Mouse (Mus musculus): ENCODE measurements around the gene Epha4. TPM values are rescaled to one million over a fixed set of nuclear protein-coding genes. Genes with fewer than 3 reads are reported as not detected.

Epha4 gene
- total RNA-seq, 2 experiments from 2014 or later: 0.09 to 0.77 TPM

DNA sequence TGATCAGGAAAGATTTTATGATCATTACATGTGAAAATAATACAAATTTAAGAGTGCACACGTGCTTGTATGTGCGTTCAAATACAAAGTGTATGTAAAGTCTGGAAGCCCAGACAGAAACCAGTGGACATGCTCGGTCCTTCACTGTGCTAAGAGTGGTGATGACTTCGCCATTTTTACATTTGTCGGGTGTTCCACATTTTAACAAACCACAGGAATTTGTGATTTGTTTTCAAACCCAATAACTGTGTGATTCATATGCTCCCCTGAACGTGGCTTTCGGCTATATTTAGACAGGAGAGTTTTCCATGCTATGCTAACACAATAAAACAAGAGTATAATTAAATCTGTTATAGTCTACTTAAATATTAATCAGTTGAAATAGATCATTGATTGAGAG, 25.5 kb downstream of the Epha4 start:
- ATAC-seq (replicated peaks; ENCODE audit: low FRiP score, poor library complexity, severe bottlenecking): no peak

DNA sequence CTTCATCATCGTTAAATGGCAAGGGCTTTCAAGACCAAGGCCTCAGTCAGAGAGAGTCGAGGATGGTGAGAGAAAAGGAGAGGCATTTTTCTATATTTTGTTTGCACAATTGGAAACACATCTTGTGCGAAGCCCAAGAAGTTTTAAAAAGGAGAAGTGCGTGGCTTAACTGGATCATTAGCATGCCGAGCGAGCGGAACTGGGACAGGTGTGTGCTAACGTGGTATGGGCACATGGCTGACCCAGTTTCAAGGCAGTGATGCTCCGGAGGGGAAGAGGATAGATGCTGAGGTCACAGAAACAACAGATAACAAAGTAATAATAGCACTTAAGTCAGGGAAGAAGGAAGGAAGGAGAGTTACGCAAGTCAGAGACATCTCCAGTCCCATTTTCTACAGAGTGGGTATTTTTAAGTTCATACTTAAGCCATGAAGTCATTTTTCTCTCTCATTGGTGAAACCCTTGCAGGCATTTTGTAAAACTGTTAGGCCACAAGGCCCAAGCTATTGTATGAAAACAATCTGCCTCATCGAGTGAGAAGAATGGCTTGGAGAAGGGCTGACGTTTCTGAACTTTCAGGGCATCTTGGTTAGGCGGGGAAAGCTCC, 26.9 kb downstream of the Epha4 start:
- ATAC-seq (replicated peaks; ENCODE audit: low FRiP score, poor library complexity, severe bottlenecking): no peak

DNA sequence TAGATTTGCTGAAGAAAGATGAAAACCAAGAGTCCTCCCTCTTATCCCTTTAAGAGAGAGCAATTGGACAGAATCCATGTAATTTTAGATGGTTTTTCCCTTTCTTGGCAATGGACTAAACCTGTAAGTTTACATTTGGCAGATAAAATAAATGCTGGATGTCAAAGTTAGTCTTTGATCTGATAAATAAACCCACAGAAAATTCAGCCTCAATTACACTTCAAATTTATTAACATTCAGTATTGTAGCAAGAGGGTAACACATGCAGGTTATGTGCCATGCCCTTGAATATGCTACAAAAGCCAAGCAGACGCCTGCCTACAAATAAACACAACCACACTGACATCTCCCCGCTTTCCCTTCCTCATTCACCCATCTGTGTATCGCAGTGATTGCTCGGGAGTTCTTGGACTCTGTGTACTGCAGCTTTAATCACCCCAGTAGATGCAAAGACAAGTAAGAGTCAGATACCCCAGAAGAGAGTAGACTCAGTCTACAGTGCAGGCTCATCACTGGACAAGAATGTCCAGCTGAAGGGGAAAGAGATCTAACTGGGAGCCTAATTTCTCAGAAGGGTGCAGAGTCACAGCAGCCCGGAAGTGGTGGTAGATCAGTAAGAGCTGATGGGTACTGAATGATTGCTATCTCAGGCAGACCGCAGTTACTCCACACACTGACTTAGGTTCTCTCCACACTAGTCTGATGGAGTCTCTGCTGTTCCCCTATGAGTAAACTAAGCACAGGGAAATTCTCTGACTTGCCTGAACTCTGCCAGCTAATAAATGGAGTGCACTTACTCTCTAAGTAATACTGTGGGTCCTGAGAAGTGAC, 29.9 kb downstream of the Epha4 start:
- ATAC-seq (replicated peaks; ENCODE audit: low FRiP score, poor library complexity, severe bottlenecking): no peak

DNA sequence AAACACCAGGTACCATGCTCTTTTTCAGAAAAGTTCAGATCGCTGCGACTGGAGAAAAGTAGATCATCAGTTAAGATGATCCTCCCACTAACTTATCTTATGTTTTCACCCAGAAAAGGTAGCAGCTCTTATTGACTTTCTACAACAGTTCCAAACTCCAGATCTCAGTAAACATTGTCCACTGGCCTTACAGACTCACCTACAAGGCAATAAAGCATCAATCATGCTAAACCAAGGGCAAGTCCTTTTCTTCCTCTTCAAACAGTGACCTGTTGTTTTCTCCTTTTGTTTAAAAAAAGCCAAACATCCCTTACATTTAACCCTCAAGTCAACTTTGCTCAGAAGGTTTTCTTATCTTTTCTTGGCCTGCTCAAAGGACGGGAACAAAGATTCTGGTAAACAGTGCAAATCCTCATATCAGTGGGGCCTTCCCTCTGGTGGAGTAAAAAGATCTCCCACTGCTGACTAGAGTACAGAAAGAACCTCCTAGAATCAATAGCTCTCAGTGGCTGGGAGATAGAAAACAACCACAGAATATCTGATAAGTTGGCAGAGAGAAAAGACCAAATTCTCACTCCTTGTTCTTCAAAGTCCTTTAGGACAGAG, 39.0 kb downstream of the Epha4 start:
- no peak for ATAC-seq (replicated peaks; ENCODE audit: low FRiP score, poor library complexity, severe bottlenecking)

DNA sequence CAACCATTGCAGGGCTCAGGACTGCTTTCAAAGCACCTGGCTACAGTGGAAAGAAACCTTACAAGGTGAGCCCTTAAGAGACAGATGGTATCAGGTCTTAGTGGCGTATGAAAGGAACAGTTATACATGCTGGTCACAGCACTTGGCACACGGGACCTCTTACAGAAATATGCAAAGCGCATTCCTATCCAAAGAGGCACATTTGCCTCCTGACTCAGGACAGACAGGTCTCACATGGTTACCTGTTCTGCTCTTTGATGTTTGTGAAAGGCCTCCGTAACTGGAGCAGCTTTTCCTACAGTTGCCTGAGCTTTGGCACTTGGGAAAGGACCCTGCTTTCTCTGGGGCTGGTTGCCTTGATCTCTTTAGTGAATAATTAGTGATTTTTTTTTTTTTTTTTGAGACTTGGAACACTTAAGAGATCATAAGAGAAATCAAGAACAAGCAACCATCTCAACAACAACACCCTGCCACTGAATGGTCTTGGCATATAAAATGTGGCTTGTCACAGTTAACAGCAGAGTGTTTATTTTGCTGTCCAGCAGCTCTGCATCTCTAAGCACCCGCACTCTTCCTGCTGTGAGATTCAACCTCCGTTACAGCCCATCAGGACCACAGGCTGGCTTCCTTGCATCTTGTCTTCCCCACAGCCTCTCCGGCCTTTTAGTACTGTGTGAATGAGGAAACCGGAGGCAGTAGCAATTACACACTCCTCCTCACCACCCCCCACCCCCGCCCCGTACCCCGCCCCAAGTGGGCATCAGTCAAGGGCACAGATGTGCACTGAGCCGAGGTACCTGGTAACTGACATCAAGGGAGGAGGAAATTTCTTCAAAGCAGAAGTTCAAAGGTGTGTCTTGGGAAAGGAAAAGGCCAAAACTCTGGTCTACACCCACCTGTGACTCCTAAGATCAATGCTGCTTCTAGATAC, 41.2 kb downstream of the Epha4 start:
- no peak for ATAC-seq (replicated peaks; ENCODE audit: low FRiP score, poor library complexity, severe bottlenecking)

DNA sequence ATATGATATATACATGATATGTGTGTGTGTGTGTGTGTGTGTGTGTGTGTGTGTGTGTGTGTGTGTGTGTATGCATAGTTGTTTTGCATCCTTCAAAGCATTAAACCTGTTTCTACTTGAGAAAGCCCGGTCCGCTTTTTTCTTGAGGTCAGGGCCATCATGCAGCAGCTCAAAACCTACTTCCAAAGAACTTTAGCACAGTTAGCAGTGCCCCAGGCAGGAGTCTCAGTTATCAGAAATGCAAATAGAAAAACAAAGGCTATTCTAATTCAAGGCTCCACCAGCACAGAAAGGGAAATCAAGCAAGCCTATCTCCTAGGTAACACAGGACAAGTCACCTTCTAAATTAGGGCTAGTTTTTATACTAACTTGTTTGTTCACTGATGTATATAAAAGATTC, 42.3 kb downstream of the Epha4 start:
- ATAC-seq (replicated peaks; ENCODE audit: low FRiP score, poor library complexity, severe bottlenecking): no peak

DNA sequence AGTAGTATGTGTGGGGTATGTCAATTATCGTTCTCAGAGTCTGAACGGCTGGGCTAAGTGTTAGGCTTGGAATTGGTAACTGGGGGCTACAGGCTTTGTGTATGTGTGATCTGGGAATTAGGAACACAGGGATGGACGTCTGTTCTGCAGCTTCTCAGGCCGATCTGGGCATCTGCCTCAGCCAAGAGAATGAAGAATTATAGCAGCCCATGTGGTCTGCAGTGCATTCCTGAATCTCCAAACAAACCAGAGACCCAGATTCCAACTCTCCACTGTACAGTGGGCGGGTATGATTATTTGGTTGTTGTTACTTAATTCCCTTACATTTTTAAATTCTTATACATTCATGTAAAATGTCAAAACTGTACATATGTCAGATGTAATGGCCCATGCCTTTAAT, 43.4 kb downstream of the Epha4 start:
- ATAC-seq (replicated peaks; ENCODE audit: low FRiP score, poor library complexity, severe bottlenecking): no peak

DNA sequence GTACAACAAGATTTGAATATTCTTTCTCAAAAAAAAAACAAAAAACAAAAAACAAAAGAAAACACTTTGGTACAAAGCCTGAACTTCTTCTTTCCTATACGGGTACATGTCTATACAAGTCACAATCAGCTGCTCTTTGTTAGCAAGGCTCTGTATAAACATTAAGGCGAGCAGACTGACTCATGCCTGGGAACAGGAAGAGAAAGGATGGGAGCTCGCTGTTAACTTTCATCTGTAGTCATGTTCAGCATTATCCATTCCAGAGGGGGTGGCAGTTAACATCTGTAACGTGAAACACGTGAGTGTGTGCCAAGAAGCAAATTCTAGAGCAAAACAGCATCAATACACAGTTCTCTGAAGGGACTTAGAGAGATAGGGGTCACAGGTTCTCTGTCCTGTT, 43.9 kb downstream of the Epha4 start:
- ATAC-seq (replicated peaks; ENCODE audit: low FRiP score, poor library complexity, severe bottlenecking): no peak

DNA sequence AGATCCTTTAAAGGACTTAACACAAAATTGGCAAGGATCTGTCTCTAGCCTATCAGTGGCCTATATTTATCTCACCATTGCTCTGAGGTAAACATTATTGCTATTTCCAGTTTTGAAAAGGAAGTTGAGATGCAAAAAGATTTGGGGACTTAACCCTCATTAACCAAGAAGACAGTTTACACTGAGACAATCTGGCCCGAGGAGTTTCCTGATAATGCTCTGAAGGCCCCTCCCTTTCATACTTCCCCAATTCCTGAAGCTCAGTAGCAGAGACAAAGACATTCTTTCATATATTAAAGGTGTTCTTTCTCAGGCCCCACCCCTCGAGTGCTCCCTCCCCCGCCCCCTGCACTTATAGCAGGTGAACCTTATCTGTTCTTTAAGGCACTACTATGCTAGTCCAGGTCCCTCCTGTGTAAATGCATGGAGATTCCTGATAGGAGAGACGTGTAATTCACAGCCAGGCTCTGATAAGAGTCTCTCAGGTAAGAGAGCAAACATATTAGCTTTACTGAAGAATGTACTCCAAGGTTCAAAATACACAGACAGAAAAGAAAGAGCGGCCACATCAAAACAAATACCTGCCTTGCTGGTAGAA, 46.1 kb downstream of the Epha4 start:
- no peak for ATAC-seq (replicated peaks; ENCODE audit: low FRiP score, poor library complexity, severe bottlenecking)

DNA sequence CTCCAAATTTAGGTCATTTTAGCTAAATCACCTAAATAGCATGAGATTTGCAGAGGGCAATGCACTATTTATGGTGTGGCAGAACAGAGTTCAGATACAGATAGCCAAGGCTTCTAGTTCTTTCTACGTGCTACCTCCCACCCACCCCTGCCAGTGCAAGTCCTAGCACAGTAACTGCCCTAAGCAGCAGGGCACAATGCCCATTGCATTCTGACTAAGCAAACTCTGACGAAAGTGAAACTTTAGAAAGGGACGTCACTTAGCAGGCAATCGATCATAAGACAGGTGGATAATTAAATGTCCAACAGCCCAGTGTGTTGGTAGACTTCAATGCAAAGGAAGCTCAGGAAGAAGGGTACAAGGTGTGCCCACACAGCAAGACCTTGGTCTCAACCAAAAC, 49.4 kb downstream of the Epha4 start:
- no peak for ATAC-seq (replicated peaks; ENCODE audit: low FRiP score, poor library complexity, severe bottlenecking)

DNA sequence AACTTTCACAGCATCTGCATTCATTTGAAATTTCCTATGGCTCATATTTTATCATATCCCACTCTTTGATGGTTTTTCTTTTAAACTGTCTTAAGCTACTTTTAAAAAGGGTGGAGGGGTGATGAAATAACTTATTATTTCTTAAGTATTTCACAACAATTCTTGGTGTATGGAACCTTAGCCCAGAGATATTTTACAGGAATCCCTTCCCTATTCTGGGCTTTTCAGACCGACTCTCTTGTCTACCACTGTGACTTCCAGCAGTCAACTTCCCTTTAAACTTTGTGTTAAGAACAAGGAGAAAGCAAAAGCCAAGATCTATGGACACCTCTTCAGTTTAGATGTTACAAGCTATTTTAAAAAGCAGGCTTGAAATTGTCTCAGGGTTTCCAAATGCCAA, 50.8 kb downstream of the Epha4 start:
- ATAC-seq (replicated peaks; ENCODE audit: low FRiP score, poor library complexity, severe bottlenecking): no peak

DNA sequence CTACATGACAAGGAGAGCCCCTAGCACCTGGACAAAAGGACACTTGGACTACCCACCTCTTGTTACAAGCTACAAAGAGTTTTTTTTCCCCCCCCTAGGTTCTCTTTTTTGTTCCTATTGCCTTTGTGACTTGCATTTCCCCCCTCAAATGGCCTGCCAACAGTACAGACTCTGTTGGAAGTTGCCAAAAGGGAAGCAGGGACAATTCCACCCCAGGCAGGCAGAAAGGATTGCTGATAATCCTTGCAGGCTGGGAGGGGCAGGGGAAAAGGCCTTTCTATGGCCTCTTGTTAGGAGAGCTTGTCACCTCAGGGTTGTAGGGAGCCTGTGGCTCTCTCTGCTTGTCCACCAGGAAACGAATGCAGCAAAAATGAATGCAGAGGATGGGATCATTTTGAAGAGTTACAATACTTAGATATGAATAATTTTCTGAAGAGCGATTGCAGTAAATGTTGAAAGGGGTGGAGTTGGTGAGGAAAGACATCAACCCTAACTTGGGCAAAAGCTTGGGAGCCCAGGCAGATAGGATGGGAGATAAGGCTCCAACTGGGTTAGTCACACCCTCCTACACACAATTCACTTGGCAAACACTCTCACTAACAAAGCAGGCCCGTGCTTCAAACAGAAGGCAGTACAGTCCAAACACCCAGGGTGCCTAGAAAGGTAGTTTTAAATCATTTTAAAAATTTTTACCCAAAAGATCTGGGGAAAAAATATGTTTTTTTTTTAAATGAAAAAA, 52.8 kb downstream of the Epha4 start:
- ATAC-seq (replicated peaks; ENCODE audit: low FRiP score, poor library complexity, severe bottlenecking): no peak

DNA sequence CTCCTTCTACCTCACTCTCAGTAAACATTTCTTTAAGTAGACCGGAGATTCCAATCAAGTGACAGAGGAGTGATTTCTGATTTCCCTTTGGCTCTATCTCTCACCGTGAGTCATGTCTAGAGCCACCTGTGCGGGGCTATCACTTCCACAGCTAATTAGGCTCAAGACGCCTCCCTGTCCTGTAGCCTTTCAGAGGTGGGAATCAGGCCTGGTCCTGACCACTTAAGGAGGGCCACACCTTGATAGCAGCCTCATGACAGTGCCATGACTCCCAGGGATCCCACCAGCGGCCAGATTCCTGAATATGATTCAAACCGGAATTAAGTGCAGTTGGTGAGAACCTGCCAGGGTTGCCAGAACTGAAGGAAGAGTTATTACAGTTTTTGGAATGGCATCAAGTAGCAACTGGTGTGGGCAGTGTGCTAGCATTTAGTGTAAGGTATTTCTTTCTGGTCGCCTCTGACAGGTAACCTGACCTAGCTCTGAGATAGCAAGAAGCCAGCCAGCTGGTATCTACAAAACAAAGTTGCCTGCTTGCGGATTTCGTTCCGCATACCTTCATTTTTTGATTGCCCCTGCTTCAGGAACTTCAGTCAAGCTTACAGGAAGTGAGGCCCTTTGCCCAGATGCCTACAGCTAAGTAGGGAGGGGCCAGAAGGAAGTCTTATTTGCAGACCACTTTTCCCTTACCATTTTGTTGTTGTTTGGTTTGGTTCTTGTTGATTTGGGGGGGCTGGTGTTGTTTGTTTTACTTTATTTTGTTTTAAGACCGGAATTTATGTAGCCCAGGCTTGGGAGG, 53.9 kb downstream of the Epha4 start:
- ATAC-seq (replicated peaks; ENCODE audit: low FRiP score, poor library complexity, severe bottlenecking): no peak

DNA sequence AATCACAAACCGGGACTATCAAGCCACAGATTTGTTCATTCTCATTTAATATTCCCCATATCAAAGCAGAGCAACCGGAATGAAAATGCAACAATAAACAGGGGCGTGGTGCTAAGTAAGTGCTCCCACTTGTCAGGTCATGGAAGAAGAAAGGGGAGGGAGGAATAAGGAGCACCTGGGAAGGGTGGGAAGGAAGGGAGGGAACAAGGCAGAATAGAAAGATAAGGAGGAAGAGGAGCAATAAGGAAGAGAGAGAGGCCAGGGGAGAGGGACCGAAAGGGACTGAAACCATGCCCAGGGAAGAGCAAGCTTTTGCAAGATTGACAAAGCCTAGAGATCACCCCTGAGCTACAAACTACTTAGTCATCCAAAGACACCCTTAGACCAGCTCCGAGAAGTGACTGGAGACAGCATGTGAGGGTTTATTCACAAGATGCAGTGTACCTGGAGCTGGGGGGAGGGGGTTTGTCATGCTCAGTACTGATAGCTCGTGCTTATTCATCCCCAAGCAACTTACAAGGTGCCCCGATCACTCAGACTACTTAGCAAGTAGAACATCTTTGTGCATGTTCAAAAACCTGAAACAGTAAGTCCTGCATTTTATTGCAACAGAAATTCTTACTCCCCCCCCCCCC, 56.0 kb downstream of the Epha4 start:
- no peak for ATAC-seq (replicated peaks; ENCODE audit: low FRiP score, poor library complexity, severe bottlenecking)

DNA sequence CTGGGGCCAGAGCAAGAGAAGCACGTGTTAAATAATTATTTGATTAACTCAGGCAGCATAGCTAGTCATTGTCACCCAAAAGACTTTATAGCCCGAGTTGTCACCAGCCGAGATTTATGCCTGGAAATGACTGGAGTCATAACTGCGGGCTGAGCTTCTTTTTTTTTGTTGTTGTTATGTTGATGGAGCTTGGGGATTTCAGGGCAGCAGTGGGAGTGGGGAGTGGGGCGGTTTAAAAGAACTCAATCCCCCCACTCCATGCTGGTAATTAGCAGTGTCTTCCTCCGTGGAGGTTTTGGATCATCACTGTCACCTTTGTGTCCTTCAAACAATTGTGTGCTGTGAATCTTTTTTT, 57.5 kb downstream of the Epha4 start:
- no peak for ATAC-seq (replicated peaks; ENCODE audit: low FRiP score, poor library complexity, severe bottlenecking)

DNA sequence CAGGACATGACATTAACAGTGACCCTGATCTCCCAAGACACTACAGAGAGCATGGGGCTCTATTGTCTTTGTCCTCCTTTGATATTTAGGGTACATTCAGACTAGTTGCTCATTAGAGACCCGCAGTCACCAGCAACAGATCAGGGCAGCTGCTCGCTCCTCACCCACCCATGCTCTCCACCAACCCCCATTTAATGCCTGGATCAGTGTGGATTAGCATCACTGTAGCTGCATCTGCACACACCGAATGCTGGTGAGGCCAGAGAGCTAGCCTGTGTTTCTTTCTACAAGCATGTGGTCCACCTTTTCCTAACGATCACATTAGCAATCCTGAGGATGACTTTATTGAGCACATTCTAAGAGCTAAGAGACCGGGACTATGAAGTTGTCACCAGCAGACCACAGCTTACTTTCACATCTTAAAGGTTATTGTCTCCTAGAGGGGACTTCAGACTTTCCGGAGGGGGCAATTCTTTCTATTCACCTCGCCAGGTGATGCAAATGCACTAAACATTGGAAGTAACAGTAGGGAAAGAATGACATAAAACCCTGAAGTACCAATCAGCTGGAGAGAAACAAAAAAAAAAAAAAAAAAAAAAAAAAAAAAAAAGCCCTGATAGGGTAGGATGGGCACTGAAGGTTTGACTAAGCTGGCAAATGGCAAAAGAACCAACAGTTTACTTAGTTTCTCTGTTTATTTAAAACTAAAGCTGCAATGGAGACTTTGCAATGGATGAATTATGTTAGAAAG, 58.0 kb downstream of the Epha4 start:
- ATAC-seq (replicated peaks; ENCODE audit: low FRiP score, poor library complexity, severe bottlenecking): no peak

DNA sequence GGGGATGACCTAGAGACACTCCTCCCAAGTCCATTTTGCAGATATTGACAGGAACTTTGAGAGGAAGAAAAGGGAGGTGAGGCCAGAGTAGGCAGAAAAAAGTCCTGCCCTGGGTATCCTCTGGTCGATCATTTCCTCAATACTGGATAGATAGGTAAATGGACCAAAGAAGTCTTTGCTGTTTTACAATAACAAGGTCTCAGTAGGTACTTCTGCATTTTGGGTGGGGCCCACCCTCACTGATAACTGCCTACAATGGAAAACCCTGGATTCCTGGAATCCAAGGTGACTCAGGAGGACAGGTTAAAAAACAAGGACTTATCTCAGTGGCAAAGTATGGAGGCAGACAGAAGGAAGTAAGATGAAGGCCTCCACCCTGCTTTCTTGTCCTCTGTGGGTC, 61.1 kb downstream of the Epha4 start:
- no peak for ATAC-seq (replicated peaks; ENCODE audit: low FRiP score, poor library complexity, severe bottlenecking)

Data from erythroblast, adult 5-6 weeks (primary cell).